Mouse (Mus musculus) liver, postnatal 0 days (tissue): ENCODE measurements around the gene Nckap1.
A peak's percentile ranks its signal among the peaks of the same experiment; 100 is the strongest.

Experiments
- CTCF ChIP-seq: sonication (generic); IDR thresholded peaks from 2 replicates; pipeline ENCODE4 v1.5.1; 2016; ENCODE audit warnings: antibody characterized with exemption, low read depth
- EP300 ChIP-seq: IDR thresholded peaks from 2 replicates; pipeline ENCODE4 v1.6.1; 2016; ENCODE audit warnings: antibody characterized with exemption, low read depth, mild to moderate bottlenecking

DNA sequence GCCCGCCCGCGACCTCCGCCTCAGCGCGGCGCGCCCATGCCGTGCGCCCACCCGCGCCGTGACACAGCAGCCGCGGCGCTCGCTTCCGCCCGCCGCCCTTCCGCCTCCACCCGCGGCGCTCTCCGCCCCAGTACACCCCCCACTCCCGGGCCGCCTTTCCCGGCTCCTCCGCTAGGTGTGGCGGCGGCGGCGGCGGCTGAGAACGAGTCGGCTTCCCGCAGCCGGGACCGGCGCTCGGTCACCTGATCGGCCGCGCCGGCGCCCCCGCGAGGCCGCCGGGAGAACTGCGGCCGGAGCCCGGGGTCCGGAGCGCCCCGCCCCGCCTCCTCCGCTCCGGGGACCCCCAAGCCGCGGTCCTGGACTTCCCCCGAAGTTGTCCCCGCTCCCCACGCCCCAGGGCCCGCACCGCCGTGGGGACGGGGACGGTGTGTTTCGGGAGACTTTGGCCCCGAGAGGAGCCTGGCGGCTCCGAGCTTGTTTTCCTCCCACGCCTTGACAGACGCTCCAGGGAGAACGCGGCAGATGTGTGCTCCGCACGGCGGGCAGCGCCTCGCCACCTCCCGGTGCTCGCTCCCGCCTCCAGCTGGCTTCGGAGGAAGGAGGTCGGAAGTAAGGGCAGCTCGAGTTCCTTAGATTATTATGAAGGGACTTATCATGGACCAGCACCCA is at the start of gene Nckap1:
- TF ChIP-seq CTCF (peak; percentile 59), EP300 (no peak)
